Mouse (Mus musculus) lung, embryonic 16.5 days (tissue): ENCODE measurements at regions not wholly inside any gene's neighbourhood (a gene's known extent, or its start where the extent isn't known, plus 50 kb on each side); places are given as distances from the start of the nearest gene placed in this dataset.
"Not testable (repeated sequence)": the region's sequence is repeated elsewhere in the genome, so short reads cannot be mapped to it uniquely, and the experiment has no call there.

Experiments
- ATAC-seq: fragments of 200-750 bp; cut with Nextera tagmentation; 2 replicates; pipeline ENCODE4 v1.8.0; 2017; ENCODE audit warnings: low read depth, mild to moderate bottlenecking, moderate library complexity
- H3K27ac ChIP-seq: fragments of 300-500 bp; sonication (generic); 2 replicates; pipeline ENCODE4 v1.5.1; 2014; ENCODE audit warnings: mild to moderate bottlenecking, control low read depth, low read length
- H3K27me3 ChIP-seq: fragments of 300-500 bp; sonication (generic); 2 replicates; pipeline ENCODE4 v1.6.1; 2014; ENCODE audit warnings: low read depth, low read length, mixed read lengths; ENCODE audit not compliant: control insufficient read depth, insufficient read depth
- H3K36me3 ChIP-seq: fragments of 300-500 bp; sonication (generic); 2 replicates; pipeline ENCODE4 v1.6.1; 2014; ENCODE audit warnings: low read length; ENCODE audit not compliant: control insufficient read depth, insufficient read depth
- H3K4me1 ChIP-seq: fragments of 300-500 bp; sonication (generic); replicated peaks from 2 replicates; pipeline ENCODE4 v1.6.1; 2014; ENCODE audit warnings: low read length, mixed read lengths; ENCODE audit not compliant: control insufficient read depth, insufficient read depth
- H3K4me2 ChIP-seq: fragments of 300-500 bp; sonication (generic); 2 replicates; pipeline ENCODE4 v1.6.1; 2014; ENCODE audit warnings: low read depth, low read length, control low read depth
- H3K4me3 ChIP-seq: fragments of 300-500 bp; sonication (generic); 2 replicates; pipeline ENCODE4 v1.5.1; 2014; ENCODE audit warnings: mild to moderate bottlenecking, low read length, control low read depth
- H3K9ac ChIP-seq: fragments of 300-500 bp; sonication (generic); 2 replicates; pipeline ENCODE4 v1.6.1; 2014; ENCODE audit warnings: low read length, control low read depth
- H3K9me3 ChIP-seq: fragments of 300-500 bp; sonication (generic); 2 replicates; pipeline ENCODE4 v1.6.1; 2016; ENCODE audit warnings: low read length; ENCODE audit not compliant: control insufficient read depth
- WGBS: fragments of 180-500 bp; shearing (Covaris S2); extraction: QIAGEN DNeasy Blood & Tissue Kit; methylation state at CpG from one replicate; pipeline ENCODE4 v1.1.7; 2014; 5-methylcytosine and 5-hydroxymethylcytosine counted together

GRCm38 (mm10) chr2:168393341-168393740, 111.8 kb upstream of the Kcng1 start:
- no peaks in the 10 kb centered on the region for H3K36me3 ChIP-seq
- H3K4me2 ChIP-seq = no peak overlapping the region
- H3K9ac ChIP-seq = no peak overlapping the region
- no peaks in the 10 kb centered on the region for H3K4me1 ChIP-seq
- H3K9me3 ChIP-seq = 0 out of 2 replicates have a peak, but pooled peaks cover 3% of the 10 kb centered on the region
- H3K27me3 ChIP-seq = no peaks in the 10 kb centered on the region
- no peak for ATAC-seq
- H3K27ac ChIP-seq = no peak overlapping the region
- H3K4me3 ChIP-seq = no peak overlapping the region
- WGBS = 91% methylated on average over 18 of the region's 18 CpGs

GRCm38 (mm10) chr2:168392171-168392570, 110.6 kb upstream of the Kcng1 start:
- H3K36me3 ChIP-seq, H3K4me1 ChIP-seq, H3K4me3 ChIP-seq, ATAC-seq, H3K27ac ChIP-seq, H3K9me3 ChIP-seq, H3K27me3 ChIP-seq, H3K9ac ChIP-seq, H3K4me2 ChIP-seq: not testable (repeated sequence)
- 80% methylated on average over 3 of the region's 3 CpGs for WGBS

- Histone ChIP-seq H3K9ac (no peak overlapping the region), H3K27me3 (no peaks in the 10 kb centered on the region; the same call in 1 of the 2 replicates), H3K9me3 (peaks cover 5% of the 10 kb centered on the region), H3K4me2 (no peak overlapping the region), H3K4me3 (no peak overlapping the region), H3K36me3 (no peaks in the 10 kb centered on the region), H3K27ac (no peak overlapping the region), H3K4me1 (no peaks in the 10 kb centered on the region)
- WGBS = 56% methylated on average over 5 of the region's 5 CpGs
- ATAC-seq = no peak
These were observed 99.1 kb upstream of the Kcng1 start for GRCm38 (mm10) chr2:168380606-168381005.

- no peaks in the 10 kb centered on the region for H3K4me1 ChIP-seq
- H3K9ac ChIP-seq = no peak overlapping the region
- ATAC-seq = no peak
- H3K27ac ChIP-seq = no peak overlapping the region
- no peaks in the 10 kb centered on the region for H3K36me3 ChIP-seq
- H3K27me3 ChIP-seq = no peaks in the 10 kb centered on the region
- peaks cover 11% of the 10 kb centered on the region for H3K9me3 ChIP-seq
- 95% methylated on average over 5 of the region's 5 CpGs for WGBS
- no peak overlapping the region for H3K4me2 ChIP-seq
- no peak overlapping the region for H3K4me3 ChIP-seq
These were observed 90.8 kb upstream of the Kcng1 start for GRCm38 (mm10) chr2:168372356-168372755.

GRCm38 (mm10) chr2:168371245-168371644, 89.7 kb upstream of the Kcng1 start:
- Histone ChIP-seq H3K4me3 (no peak overlapping the region), H3K4me1 (no peaks in the 10 kb centered on the region), H3K9me3 (peaks cover 11% of the 10 kb centered on the region), H3K9ac (no peak overlapping the region), H3K4me2 (no peak overlapping the region), H3K27me3 (no peaks in the 10 kb centered on the region), H3K27ac (no peak overlapping the region), H3K36me3 (no peaks in the 10 kb centered on the region)
- WGBS = 19% methylated on average over 3 of the region's 3 CpGs
- ATAC-seq = no peak; the same call in 1 of the 2 replicates

GRCm38 (mm10) chr2:168359200-168359599, 77.7 kb upstream of the Kcng1 start:
- no peak for ATAC-seq
- 41% methylated on average over 8 of the region's 8 CpGs for WGBS

GRCm38 (mm10) chr2:168358551-168358950, 77.0 kb upstream of the Kcng1 start:
- H3K27ac ChIP-seq = no peak overlapping the region
- H3K9ac ChIP-seq = no peak overlapping the region
- no peaks in the 10 kb centered on the region for H3K9me3 ChIP-seq
- H3K27me3 ChIP-seq = no peaks in the 10 kb centered on the region
- no peak overlapping the region for H3K4me2 ChIP-seq
- 77% methylated on average over 6 of the region's 6 CpGs for WGBS
- H3K4me3 ChIP-seq = no peak overlapping the region
- no peak for ATAC-seq
- no peaks in the 10 kb centered on the region for H3K4me1 ChIP-seq
- no peaks in the 10 kb centered on the region for H3K36me3 ChIP-seq

More at GRCm38 (mm10) chr2:168359200-168359599, 77.7 kb upstream of the Kcng1 start:
- no peak overlapping the region for H3K9ac ChIP-seq
- no peaks in the 10 kb centered on the region for H3K4me1 ChIP-seq
- H3K4me2 ChIP-seq = no peak overlapping the region
- H3K27ac ChIP-seq = no peak overlapping the region
- H3K4me3 ChIP-seq = no peak overlapping the region
- H3K36me3 ChIP-seq = no peaks in the 10 kb centered on the region
- H3K27me3 ChIP-seq = no peaks in the 10 kb centered on the region
- H3K9me3 ChIP-seq = no peaks in the 10 kb centered on the region

GRCm38 (mm10) chr2:168357815-168358214, 76.3 kb upstream of the Kcng1 start:
- WGBS = 83% methylated on average over 6 of the region's 6 CpGs
- no peak overlapping the region for H3K4me2 ChIP-seq
- H3K9ac ChIP-seq = no peak overlapping the region

GRCm38 (mm10) chr2:168354397-168354796, 72.9 kb upstream of the Kcng1 start:
- Histone ChIP-seq H3K4me2 (no peak overlapping the region), H3K9ac (no peak overlapping the region), H3K4me3 (no peak overlapping the region), H3K4me1 (no peaks in the 10 kb centered on the region), H3K36me3 (no peaks in the 10 kb centered on the region), H3K27ac (no peak overlapping the region), H3K9me3 (no peaks in the 10 kb centered on the region), H3K27me3 (no peaks in the 10 kb centered on the region)
- 24% methylated on average over 10 of the region's 10 CpGs for WGBS
- ATAC-seq = no peak

More at GRCm38 (mm10) chr2:168357815-168358214, 76.3 kb upstream of the Kcng1 start:
- H3K4me3 ChIP-seq = no peak overlapping the region
- no peaks in the 10 kb centered on the region for H3K27me3 ChIP-seq
- no peaks in the 10 kb centered on the region for H3K36me3 ChIP-seq
- no peak for ATAC-seq
- H3K9me3 ChIP-seq = no peaks in the 10 kb centered on the region
- H3K4me1 ChIP-seq = no peaks in the 10 kb centered on the region
- H3K27ac ChIP-seq = no peak overlapping the region

GRCm38 (mm10) chr2:168352626-168353025, 71.1 kb upstream of the Kcng1 start:
- H3K27ac ChIP-seq = no peak overlapping the region
- no peaks in the 10 kb centered on the region for H3K36me3 ChIP-seq
- H3K4me1 ChIP-seq = no peaks in the 10 kb centered on the region
- no peak overlapping the region for H3K4me2 ChIP-seq
- 59% methylated on average over 5 of the region's 5 CpGs for WGBS
- no peak for ATAC-seq
- H3K9ac ChIP-seq = no peak overlapping the region
- no peaks in the 10 kb centered on the region for H3K9me3 ChIP-seq
- H3K4me3 ChIP-seq = no peak overlapping the region
- no peaks in the 10 kb centered on the region for H3K27me3 ChIP-seq
